Mouse (Mus musculus): ENCODE results near the gene Cdk19. TPM values are rescaled to one million over a fixed set of nuclear protein-coding genes. Genes with fewer than 3 reads are reported as not detected.

Gene Cdk19
- polyA plus RNA-seq, 1 experiment from 2014 or later: 14.4 TPM

DNA sequence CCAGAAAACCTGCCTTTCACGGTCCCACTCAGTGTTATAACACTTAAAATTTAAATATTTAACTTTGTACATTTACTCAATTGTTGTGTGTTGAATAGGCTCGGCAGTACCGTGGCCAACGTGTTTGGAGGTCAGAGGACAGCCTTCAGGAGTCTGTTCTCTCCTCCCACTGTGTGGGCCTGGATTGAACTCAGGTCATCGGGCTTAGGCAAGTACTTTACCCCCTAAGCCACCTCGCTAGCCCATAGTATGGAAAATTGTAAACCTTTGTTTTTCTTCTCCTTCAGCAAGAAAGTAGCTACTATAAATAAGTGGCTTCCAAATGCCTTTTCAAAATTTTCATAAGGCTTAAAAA lies 86.7 kb downstream of the Cdk19 start:
- H3K9ac ChIP-seq: no peak overlapping the region
- peaks cover 7% of the 10 kb centered on the region; the same call in 1 of the 2 replicates for H3K4me1 ChIP-seq (replicated peaks; ENCODE audit: control insufficient read depth, insufficient read depth, low read length)
- H3K9me3 ChIP-seq (ENCODE audit: control insufficient read depth, low read length): no peaks in the 10 kb centered on the region
- 0 out of 2 replicates have a peak overlapping the region, but pooled peaks have one; percentile 41 for H3K4me2 ChIP-seq (replicated peaks)
- WGBS: 38% methylated on average over 6 of the region's 6 CpGs
- ATAC-seq (ENCODE audit: low FRiP score): no peak
- no peak for DNase-seq (ENCODE audit: low spot score)
- no peaks in the 10 kb centered on the region for H3K27me3 ChIP-seq (ENCODE audit: control insufficient read depth, insufficient read depth, low read length)
- no peak overlapping the region for H3K4me3 ChIP-seq (replicated peaks; ENCODE audit: low read length)
- no peaks in the 10 kb centered on the region for H3K36me3 ChIP-seq (replicated peaks; ENCODE audit: control insufficient read depth, insufficient read depth)
- peak overlapping the region; percentile 9; the same call in 1 of the 2 replicates for H3K27ac ChIP-seq

DNA sequence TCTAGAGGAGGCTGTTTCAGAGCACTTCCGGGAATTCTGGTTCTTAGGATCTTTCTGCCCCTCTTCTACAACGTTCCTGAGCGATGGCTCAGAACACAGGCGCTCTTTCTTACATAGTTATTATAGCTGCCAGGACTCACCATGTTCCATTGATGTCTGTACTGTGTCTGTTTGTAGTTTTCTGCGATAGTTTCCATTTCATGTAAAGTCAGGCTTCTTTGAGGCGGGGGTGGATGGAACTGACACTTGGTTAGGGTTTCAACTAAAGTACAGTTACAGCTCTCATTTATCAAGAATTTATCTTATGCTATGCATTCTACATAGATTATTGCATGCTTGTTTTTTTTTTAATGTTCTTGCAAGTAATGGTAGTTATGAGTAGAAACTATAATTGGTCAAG lies 89.3 kb downstream of the Cdk19 start:
- Histone ChIP-seq H3K27me3 (ENCODE audit: control insufficient read depth, insufficient read depth, low read length) (no peaks in the 10 kb centered on the region), H3K4me2 (replicated peaks) (no peak overlapping the region), H3K36me3 (replicated peaks; ENCODE audit: control insufficient read depth, insufficient read depth) (no peaks in the 10 kb centered on the region), H3K27ac (no peak overlapping the region), H3K4me3 (replicated peaks; ENCODE audit: low read length) (no peak overlapping the region), H3K4me1 (replicated peaks; ENCODE audit: control insufficient read depth, insufficient read depth, low read length) (peaks cover 7% of the 10 kb centered on the region; the same call in 1 of the 2 replicates), H3K9me3 (ENCODE audit: control insufficient read depth, low read length) (no peaks in the 10 kb centered on the region), H3K9ac (no peak overlapping the region)
- ATAC-seq (ENCODE audit: low FRiP score) (no peak), DNase-seq (ENCODE audit: low spot score) (no peak)
- 86% methylated on average over 6 of the region's 6 CpGs for WGBS

DNA sequence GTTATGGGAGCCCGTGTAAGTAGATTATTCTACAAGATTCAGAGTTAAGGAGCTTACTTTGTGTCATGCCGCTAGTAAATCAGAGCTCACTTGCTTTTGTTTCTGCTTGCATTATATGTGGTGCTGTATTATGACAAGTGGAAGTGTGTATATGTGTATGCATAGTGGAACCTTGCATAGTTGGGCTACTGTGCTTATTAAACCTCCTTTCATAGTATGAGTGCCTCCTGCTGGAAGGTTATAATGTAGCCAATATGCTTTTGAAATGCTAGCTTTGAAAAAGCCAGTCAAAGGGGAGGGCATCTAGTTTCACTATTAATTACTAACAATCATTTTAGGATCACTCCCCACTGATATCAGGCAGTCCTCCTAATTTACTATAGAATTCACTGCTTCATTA lies 89.7 kb downstream of the Cdk19 start:
- ATAC-seq (ENCODE audit: low FRiP score) (no peak), DNase-seq (ENCODE audit: low spot score) (no peak)
- no peak overlapping the region for H3K4me3 ChIP-seq (replicated peaks; ENCODE audit: low read length)
- no peak overlapping the region for H3K27ac ChIP-seq
- H3K9me3 ChIP-seq (ENCODE audit: control insufficient read depth, low read length): no peaks in the 10 kb centered on the region
- 89% methylated on average over 2 of the region's 2 CpGs for WGBS
- H3K27me3 ChIP-seq (ENCODE audit: control insufficient read depth, insufficient read depth, low read length): no peaks in the 10 kb centered on the region
- H3K4me2 ChIP-seq (replicated peaks): no peak overlapping the region
- H3K4me1 ChIP-seq (replicated peaks; ENCODE audit: control insufficient read depth, insufficient read depth, low read length): peaks cover 7% of the 10 kb centered on the region; the same call in 1 of the 2 replicates
- H3K9ac ChIP-seq: no peak overlapping the region
- H3K36me3 ChIP-seq (replicated peaks; ENCODE audit: control insufficient read depth, insufficient read depth): no peaks in the 10 kb centered on the region

DNA sequence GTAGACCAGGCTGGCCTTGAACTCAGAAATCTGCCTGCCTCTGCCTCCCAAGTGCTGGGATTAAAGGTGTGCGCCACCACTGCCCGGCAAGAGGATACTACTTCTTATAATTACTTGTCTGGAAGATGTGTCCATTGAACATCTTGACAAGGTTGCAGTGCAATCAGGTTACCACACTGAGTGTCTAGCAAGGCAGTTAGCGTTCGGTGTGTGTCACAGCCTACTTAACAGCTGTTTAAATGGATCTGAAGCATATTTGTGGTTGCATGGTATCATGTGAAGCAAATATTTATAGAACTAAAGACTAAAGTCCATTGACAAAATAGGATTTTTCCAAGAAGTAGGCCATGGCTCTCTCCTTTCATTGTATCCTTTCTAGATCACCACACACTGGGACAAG lies 90.8 kb downstream of the Cdk19 start:
- no peak for DNase-seq (ENCODE audit: low spot score)
- no peak overlapping the region for H3K9ac ChIP-seq
- H3K9me3 ChIP-seq (ENCODE audit: control insufficient read depth, low read length): no peaks in the 10 kb centered on the region
- H3K4me2 ChIP-seq (replicated peaks): no peak overlapping the region
- no peaks in the 10 kb centered on the region for H3K36me3 ChIP-seq (replicated peaks; ENCODE audit: control insufficient read depth, insufficient read depth)
- no peak for ATAC-seq (ENCODE audit: low FRiP score)
- no peak overlapping the region for H3K27ac ChIP-seq
- 95% methylated on average over 4 of the region's 4 CpGs for WGBS
- no peak overlapping the region for H3K4me3 ChIP-seq (replicated peaks; ENCODE audit: low read length)
- H3K27me3 ChIP-seq (ENCODE audit: control insufficient read depth, insufficient read depth, low read length): no peaks in the 10 kb centered on the region
- peaks cover 6% of the 10 kb centered on the region; the same call in 1 of the 2 replicates for H3K4me1 ChIP-seq (replicated peaks; ENCODE audit: control insufficient read depth, insufficient read depth, low read length)

DNA sequence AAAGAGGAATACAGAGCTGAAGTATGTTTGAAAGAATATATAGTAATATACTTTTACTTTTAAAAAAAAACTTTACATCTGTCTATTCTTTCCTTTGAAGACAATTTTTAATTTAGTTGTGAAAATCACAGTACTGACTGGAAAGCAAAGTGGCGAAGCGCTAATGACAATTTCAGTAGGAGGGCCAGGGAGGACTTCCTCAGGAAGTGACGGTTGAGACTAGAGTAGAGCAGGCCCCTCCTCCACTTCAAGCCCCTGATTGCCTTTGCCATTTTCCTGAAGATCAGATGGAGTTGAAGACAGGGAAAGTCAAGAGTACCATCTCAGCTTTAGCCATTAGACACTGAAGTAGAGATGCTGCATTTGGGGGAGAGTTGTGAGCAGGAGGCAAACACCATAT lies 92.6 kb downstream of the Cdk19 start:
- Histone ChIP-seq H3K9me3 (ENCODE audit: control insufficient read depth, low read length) (no peaks in the 10 kb centered on the region), H3K4me3 (replicated peaks; ENCODE audit: low read length) (no peak overlapping the region), H3K4me2 (replicated peaks) (no peak overlapping the region), H3K27ac (no peak overlapping the region), H3K4me1 (replicated peaks; ENCODE audit: control insufficient read depth, insufficient read depth, low read length) (no peaks in the 10 kb centered on the region), H3K27me3 (ENCODE audit: control insufficient read depth, insufficient read depth, low read length) (no peaks in the 10 kb centered on the region), H3K36me3 (replicated peaks; ENCODE audit: control insufficient read depth, insufficient read depth) (peaks cover 5% of the 10 kb centered on the region; the same call in 1 of the 2 replicates), H3K9ac (no peak overlapping the region)
- no peak for ATAC-seq (ENCODE audit: low FRiP score)
- no peak for DNase-seq (ENCODE audit: low spot score)
- 89% methylated on average over 3 of the region's 3 CpGs for WGBS

DNA sequence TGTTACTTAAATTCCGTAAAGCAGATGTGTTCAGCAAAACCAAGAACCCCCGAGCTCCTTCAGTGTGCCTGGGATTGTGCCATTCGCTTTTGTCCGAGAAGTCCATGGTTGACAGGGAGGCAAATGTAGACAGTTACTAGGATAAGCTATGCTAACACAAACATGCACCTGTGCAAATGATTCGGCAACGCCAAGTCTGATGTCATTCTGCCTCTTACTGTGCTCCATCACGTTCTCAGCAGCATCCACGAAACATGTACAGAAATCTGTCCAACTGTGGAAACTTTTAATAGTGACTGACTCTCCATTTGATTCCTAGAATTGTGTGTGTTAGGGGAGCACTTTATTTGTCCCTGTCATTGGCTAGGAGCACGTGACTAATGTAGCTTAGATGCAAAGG lies 93.0 kb downstream of the Cdk19 start:
- H3K27me3 ChIP-seq (ENCODE audit: control insufficient read depth, insufficient read depth, low read length): no peaks in the 10 kb centered on the region
- no peak for ATAC-seq (ENCODE audit: low FRiP score)
- no peak overlapping the region for H3K9ac ChIP-seq
- no peak overlapping the region for H3K4me3 ChIP-seq (replicated peaks; ENCODE audit: low read length)
- DNase-seq (ENCODE audit: low spot score): no peak
- peaks cover 5% of the 10 kb centered on the region; the same call in 1 of the 2 replicates for H3K36me3 ChIP-seq (replicated peaks; ENCODE audit: control insufficient read depth, insufficient read depth)
- H3K4me2 ChIP-seq (replicated peaks): no peak overlapping the region
- no peaks in the 10 kb centered on the region for H3K9me3 ChIP-seq (ENCODE audit: control insufficient read depth, low read length)
- 95% methylated on average over 9 of the region's 9 CpGs for WGBS
- H3K27ac ChIP-seq: no peak overlapping the region
- no peaks in the 10 kb centered on the region for H3K4me1 ChIP-seq (replicated peaks; ENCODE audit: control insufficient read depth, insufficient read depth, low read length)

DNA sequence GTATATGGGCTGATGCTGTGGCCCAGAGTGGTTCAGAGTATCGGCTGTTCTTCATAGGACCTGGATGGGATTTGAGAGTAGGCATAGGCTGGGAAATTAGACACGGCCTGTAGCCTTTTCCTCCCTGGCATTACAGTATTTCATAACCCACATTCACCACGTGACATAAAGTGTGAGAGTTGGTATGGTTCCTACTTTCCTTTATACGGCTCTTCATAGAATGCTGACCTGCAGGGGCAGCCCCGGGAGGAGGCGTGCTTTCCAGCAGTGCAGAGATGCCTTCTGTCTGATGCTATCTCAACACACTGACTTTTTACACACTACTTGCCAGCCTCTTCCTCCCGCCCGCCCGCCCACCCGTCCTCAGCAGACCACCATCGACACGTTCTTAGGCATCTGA lies 96.0 kb downstream of the Cdk19 start:
- H3K4me3 ChIP-seq (replicated peaks; ENCODE audit: low read length): no peak overlapping the region
- H3K4me2 ChIP-seq (replicated peaks): no peak overlapping the region
- DNase-seq (ENCODE audit: low spot score) (no peak), ATAC-seq (ENCODE audit: low FRiP score) (no peak)
- WGBS: 86% methylated on average over 12 of the region's 12 CpGs
- H3K27me3 ChIP-seq (ENCODE audit: control insufficient read depth, insufficient read depth, low read length): no peaks in the 10 kb centered on the region
- no peak overlapping the region for H3K27ac ChIP-seq
- peaks cover 5% of the 10 kb centered on the region; the same call in 1 of the 2 replicates for H3K36me3 ChIP-seq (replicated peaks; ENCODE audit: control insufficient read depth, insufficient read depth)
- no peak overlapping the region for H3K9ac ChIP-seq
- H3K9me3 ChIP-seq (ENCODE audit: control insufficient read depth, low read length): no peaks in the 10 kb centered on the region
- no peaks in the 10 kb centered on the region for H3K4me1 ChIP-seq (replicated peaks; ENCODE audit: control insufficient read depth, insufficient read depth, low read length)

DNA sequence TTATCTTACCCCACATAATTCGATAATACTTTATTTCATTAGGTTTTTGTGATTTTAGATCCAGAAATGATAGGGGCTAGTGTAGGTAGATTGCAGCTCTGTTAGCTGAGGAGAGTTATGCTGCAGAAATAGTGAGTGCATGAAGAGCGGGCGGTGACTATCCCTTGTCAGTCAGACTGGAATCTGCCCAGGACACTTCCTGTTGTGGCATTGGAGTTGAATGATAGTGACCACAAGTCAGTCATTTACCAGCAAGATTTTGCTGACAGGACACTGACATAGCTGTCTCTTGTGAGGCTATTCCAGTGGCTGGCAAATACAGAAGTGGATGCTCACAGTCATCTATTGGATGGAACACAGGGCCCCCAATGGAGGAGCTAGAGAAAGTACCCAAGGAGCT lies 97.8 kb downstream of the Cdk19 start:
- H3K27me3 ChIP-seq (ENCODE audit: control insufficient read depth, insufficient read depth, low read length): no peaks in the 10 kb centered on the region
- no peaks in the 10 kb centered on the region for H3K9me3 ChIP-seq (ENCODE audit: control insufficient read depth, low read length)
- no peaks in the 10 kb centered on the region for H3K4me1 ChIP-seq (replicated peaks; ENCODE audit: control insufficient read depth, insufficient read depth, low read length)
- no peak overlapping the region for H3K4me2 ChIP-seq (replicated peaks)
- ATAC-seq (ENCODE audit: low FRiP score): no peak
- 98% methylated on average over 3 of the region's 3 CpGs for WGBS
- no peak overlapping the region for H3K4me3 ChIP-seq (replicated peaks; ENCODE audit: low read length)
- no peak for DNase-seq (ENCODE audit: low spot score)
- H3K36me3 ChIP-seq (replicated peaks; ENCODE audit: control insufficient read depth, insufficient read depth): peaks cover 5% of the 10 kb centered on the region; the same call in 1 of the 2 replicates
- no peak overlapping the region for H3K9ac ChIP-seq
- no peak overlapping the region for H3K27ac ChIP-seq

DNA sequence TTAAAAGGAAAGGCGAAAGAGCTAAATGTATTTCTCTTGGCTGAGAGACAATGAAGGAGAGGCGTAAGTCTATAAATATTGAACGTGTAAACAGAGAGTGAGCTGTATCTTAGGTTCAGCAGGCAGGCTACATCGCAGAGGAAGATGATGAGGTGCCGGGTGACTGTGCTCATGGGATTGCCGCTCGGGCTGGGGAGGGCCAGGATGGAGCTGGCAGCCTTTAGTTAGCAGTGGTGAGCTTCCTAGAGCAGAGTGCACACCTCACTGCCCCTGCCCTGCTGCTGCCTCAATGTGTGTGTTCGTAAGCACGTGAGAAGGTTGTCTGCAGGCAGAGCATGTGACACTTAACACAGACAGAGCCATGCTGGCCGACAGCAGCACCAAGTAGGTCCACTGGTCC lies 101.4 kb downstream of the Cdk19 start:
- no peak overlapping the region for H3K9ac ChIP-seq
- no peak overlapping the region for H3K27ac ChIP-seq
- H3K9me3 ChIP-seq (ENCODE audit: control insufficient read depth, low read length): no peaks in the 10 kb centered on the region
- 90% methylated on average over 10 of the region's 10 CpGs for WGBS
- no peak overlapping the region for H3K4me2 ChIP-seq (replicated peaks)
- no peak overlapping the region for H3K4me3 ChIP-seq (replicated peaks; ENCODE audit: low read length)
- no peak for DNase-seq (ENCODE audit: low spot score)
- H3K36me3 ChIP-seq (replicated peaks; ENCODE audit: control insufficient read depth, insufficient read depth): peaks cover 5% of the 10 kb centered on the region; the same call in 1 of the 2 replicates
- H3K4me1 ChIP-seq (replicated peaks; ENCODE audit: control insufficient read depth, insufficient read depth, low read length): peaks cover 9% of the 10 kb centered on the region
- ATAC-seq (ENCODE audit: low FRiP score): no peak
- H3K27me3 ChIP-seq (ENCODE audit: control insufficient read depth, insufficient read depth, low read length): no peaks in the 10 kb centered on the region

DNA sequence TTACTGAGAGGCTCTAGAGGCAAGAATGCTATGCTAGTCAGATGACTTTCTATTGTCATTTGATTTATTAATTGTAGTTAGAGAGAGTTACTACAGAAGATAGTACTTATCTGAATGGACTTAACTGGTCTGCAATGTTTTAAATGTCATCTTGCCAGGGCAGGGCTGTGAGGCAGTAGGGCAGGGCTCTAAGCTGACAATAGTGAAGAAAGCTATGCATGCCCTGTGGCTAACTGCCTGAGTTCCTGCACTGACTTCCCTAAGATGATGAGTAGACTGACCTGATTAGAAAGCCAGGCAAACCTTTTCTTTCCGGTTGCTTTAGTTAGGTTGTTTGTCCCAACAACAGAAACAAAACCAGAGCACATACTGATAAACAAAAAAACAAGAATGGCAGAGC lies 102.7 kb downstream of the Cdk19 start:
- no peak for DNase-seq (ENCODE audit: low spot score)
- H3K9ac ChIP-seq: no peak overlapping the region
- peaks cover 20% of the 10 kb centered on the region for H3K4me1 ChIP-seq (replicated peaks; ENCODE audit: control insufficient read depth, insufficient read depth, low read length)
- H3K36me3 ChIP-seq (replicated peaks; ENCODE audit: control insufficient read depth, insufficient read depth): no peaks in the 10 kb centered on the region
- H3K9me3 ChIP-seq (ENCODE audit: control insufficient read depth, low read length): no peaks in the 10 kb centered on the region
- ATAC-seq (ENCODE audit: low FRiP score): no peak
- H3K27ac ChIP-seq: no peak overlapping the region
- no peaks in the 10 kb centered on the region for H3K27me3 ChIP-seq (ENCODE audit: control insufficient read depth, insufficient read depth, low read length)
- 95% methylated on average over 1 of the region's 1 CpGs for WGBS
- H3K4me3 ChIP-seq (replicated peaks; ENCODE audit: low read length): no peak overlapping the region
- no peak overlapping the region for H3K4me2 ChIP-seq (replicated peaks)
